Mouse (Mus musculus) Patski (cell line): Measurements from ENCODE around the gene Plaur. TPM values are rescaled to one million over a fixed set of nuclear protein-coding genes. Genes with fewer than 3 reads are reported as not detected.
"Not testable (repeated sequence)": the region's sequence is repeated elsewhere in the genome, so short reads cannot be mapped to it uniquely, and the experiment has no call there.

Experiments
- ATAC-seq: fragments of 100-300 bp; one replicate; pipeline ENCODE4 v1.8.0; 2021
- CTCF ChIA-PET: fragments of 350-600 bp; sonication (Branson Sonifier 250); formaldehyde crosslinking; loops from one replicate; lab custom pipeline; 2022; ENCODE audit warnings: inconsistent platforms; lab: Charles Lee
- POLR2A ChIA-PET: fragments of 350-600 bp; sonication (Branson Sonifier 250); formaldehyde crosslinking; loops from one replicate; lab custom pipeline; 2022; ENCODE audit warnings: antibody characterized with exemption, inconsistent platforms; lab: Charles Lee
- DNase-seq: peaks from one replicate; pipeline ENCODE4 v3.0.0-alpha.2; 2011; ENCODE audit warnings: low read depth, low spot score
- H3K27me3 ChIP-seq: fragments of 371-371 bp; one replicate; pipeline ENCODE4 v1.5.1; 2021
- CTCF ChIP-seq: fragments of 100-300 bp; IDR thresholded peaks from one replicate; pipeline ENCODE4 v1.5.1; 2021
- in situ Hi-C: fragments of 300-500 bp; cut with MboI; formaldehyde crosslinking; loops from 3 replicates; pipeline ENCODE4 v1.11.1; 2018; ENCODE audit warnings: low pct_unique_long_range_greater_than_20kb, mixed read lengths
- polyA plus RNA-seq: library from polyadenylated mRNA; unstranded; gene quantifications from one replicate; pipeline ENCODE4 v1.2.3, GENCODE M21; 2021

Plaur gene
- polyA plus RNA-seq, 1 experiment from 2014 or later: 87.9 TPM

- ChIA-PET CTCF (interaction anchor here (1.5 kb wide), 1 partner anchor 9 kb away, joined by 4 read pairs; no protein-coding TSS in a partner anchor), POLR2A (interaction anchor here (1.1 kb wide), 1 partner anchor 55 kb away, joined by 3 read pairs; no protein-coding TSS in a partner anchor)
- TF ChIP-seq CTCF: no peak
- in situ Hi-C loops: no loop called here
- no peak for DNase-seq
- no peaks in the 10 kb centered on the region for H3K27me3 ChIP-seq
- ATAC-seq: no peak
These were observed 20.1 kb downstream of the Plaur start for GRCm38 (mm10) chr7:24482208-24483020.

DNA sequence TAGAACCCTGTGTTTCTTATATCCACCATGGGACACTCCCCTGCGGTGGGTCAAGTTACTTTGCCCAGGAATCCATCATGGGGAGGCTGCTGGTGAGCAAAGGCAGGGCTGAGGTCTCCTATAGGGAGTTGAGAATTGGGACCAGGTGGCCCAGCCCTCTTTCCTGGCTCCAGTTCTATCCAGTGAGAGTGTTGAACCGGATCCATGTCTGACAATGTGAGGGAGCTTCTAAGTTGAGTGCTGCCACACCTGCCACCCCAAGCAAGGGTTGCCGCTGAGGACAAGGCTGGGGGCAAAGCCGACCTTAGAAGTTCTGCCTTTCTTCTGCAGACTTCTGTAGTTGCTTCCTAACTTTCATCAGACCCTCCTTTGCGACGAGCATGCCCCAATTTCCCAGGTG, 21.0 kb downstream of the Plaur start:
- in situ Hi-C loops, H3K27me3 ChIP-seq, ATAC-seq, DNase-seq: not testable (repeated sequence)
- POLR2A ChIA-PET: interaction anchor here (1.3 kb wide), 1 partner anchor 24 kb away, joined by 3 read pairs; the partner anchor contains the start of gene Zfp428
- CTCF ChIA-PET: interaction anchor here (0.9 kb wide), 1 partner anchor 41 kb away, joined by 4 read pairs; no protein-coding TSS in a partner anchor

DNA sequence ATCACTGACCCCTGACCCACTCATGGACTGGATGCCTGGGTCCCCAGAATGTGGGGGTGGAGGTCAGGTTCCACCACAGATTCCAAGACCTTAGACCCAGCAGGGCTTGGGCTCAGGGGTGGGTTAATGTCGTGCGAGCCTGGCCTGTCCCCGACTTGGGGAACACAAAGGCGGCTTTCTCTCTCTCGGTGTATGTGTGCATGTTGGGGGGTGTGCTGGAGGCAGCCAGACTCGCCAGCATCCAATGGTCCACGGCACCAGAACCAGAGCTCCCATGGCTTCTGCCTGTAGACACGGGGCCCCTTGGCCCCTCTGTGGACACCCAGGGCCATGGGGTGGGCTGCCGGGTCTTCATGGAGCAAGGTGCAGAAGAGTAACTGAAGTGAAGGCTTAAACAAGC, 23.2 kb downstream of the Plaur start:
- ChIA-PET CTCF (interaction anchor here (1.9 kb wide), 1 partner anchor 12 kb away, joined by 7 read pairs; no protein-coding TSS in a partner anchor), POLR2A (no interaction called here)
- H3K27me3 ChIP-seq: no peaks in the 10 kb centered on the region
- no peak for DNase-seq
- no peak for ATAC-seq
- in situ Hi-C loops: no loop called here
- TF ChIP-seq CTCF: no peak

DNA sequence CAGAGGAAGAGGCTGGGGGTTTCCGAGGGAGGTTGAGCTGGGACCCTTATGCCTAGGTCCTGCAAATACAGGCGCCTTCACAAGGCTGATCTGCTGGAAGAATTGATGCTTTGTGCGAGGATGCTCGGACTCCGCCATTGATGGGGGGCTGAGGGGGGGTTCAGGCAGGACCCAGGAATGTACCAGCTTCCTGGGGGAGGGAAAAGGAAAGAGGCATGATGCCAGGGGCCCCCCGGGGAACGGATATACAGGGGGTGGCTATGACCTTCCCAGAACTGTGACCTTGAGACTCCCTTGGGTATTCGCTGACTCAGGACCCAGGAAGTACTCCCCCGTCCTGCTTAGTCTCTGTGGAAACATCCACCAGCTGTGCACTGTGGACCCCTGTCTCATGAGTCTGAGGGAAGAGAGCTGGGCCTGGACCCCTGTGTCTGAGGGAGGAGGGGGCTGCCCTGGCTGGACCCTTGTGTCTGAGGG, 24.4 kb downstream of the Plaur start:
- H3K27me3 ChIP-seq: no peaks in the 10 kb centered on the region
- POLR2A ChIA-PET: no interaction called here
- DNase-seq (no peak), ATAC-seq (no peak)
- TF ChIP-seq CTCF: no peak
- in situ Hi-C loops: no loop called here
- CTCF ChIA-PET: interaction anchor here (0.7 to 0.8 kb wide), 2 partner anchors 13 to 79 kb away, joined by 3 to 5 read pairs; no protein-coding TSS in a partner anchor

DNA sequence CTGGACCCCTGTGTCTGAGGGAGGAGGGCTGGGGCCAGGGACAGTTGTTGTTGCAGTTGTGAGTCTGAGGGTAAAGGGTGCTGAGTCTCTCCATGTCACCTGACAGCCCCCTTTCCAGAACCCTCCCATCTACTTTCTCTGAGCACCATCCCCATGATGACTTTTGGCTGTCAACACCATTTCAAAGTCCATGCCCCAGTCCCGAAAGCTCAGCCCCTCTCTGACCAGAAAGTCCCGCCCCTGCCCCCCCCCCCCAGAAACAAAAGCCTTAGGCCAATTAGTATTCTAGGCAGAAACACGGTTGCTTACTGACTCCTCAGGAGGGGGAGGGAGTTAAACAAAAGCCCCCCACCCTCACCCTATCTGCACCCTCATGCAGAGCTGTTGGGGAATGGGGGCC, 25.1 kb downstream of the Plaur start:
- no peak for DNase-seq
- POLR2A ChIA-PET: no interaction called here
- no peak for TF ChIP-seq CTCF
- ATAC-seq: no peak
- CTCF ChIA-PET: interaction anchor here (0.8 to 1.3 kb wide), 2 partner anchors 11 to 78 kb away, joined by 3 to 4 read pairs; no protein-coding TSS in a partner anchor
- H3K27me3 ChIP-seq: no peaks in the 10 kb centered on the region
- in situ Hi-C loops: no loop called here

- ChIA-PET POLR2A (interaction anchor here (0.6 kb wide), 1 partner anchor 313 kb away, joined by 4 read pairs; the partner anchor contains the start of gene Zfp114), CTCF (interaction anchor here (1.3 kb wide), 1 partner anchor 10 kb away, joined by 4 read pairs; no protein-coding TSS in a partner anchor)
- DNase-seq: no peak
- no peak for ATAC-seq
- no peak for TF ChIP-seq CTCF
- in situ Hi-C loops: no loop called here
- H3K27me3 ChIP-seq: no peaks in the 10 kb centered on the region
These were observed 26.0 kb downstream of the Plaur start for GRCm38 (mm10) chr7:24488303-24488702.

DNA sequence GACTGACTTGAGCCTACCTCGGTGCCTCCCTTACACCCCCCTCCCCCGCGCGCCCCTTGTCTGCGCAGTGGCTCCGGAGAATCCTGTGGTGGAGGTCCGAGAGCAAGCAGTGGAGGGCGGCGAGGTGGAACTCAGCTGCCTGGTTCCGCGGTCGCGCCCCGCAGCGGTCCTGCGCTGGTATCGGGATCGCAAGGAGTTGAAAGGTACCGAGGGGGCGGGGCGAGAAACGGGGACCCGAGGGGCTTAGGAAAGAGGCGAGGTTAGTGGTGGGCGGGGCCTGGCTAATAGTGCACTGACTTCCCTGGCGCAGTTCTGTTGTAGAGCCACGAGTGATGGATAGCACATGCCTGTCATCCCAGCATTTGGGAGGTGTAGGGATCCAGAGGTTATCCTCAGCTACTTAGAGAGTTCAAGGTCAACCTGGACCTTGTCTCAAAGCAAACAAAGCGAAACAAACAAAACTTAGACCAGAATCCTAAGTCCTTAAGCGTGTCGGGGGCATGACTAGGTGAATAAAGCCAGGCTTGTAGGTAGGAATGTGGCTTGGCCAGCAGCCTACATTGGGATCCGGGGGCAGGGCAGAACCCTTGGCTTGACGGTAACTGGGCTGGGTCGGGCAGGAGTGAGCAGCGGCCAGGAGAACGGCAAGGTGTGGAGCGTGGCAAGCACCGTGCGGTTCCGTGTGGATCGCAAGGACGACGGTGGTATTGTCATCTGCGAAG, 37.7 kb downstream of the Plaur start:
- ChIA-PET POLR2A (no interaction called here), CTCF (interaction anchor here (0.8 to 1.9 kb wide), 2 partner anchors 26 kb away, joined by 3 to 9 read pairs; no protein-coding TSS in a partner anchor)
- in situ Hi-C loops: no loop called here
- DNase-seq (no peak), ATAC-seq (no peak)
- TF ChIP-seq CTCF: no peak
- no peaks in the 10 kb centered on the region for H3K27me3 ChIP-seq

GRCm38 (mm10) chr7:24500929-24501328, 38.6 kb downstream of the Plaur start:
- H3K27me3 ChIP-seq: no peaks in the 10 kb centered on the region
- in situ Hi-C loops: no loop called here
- no peak for ATAC-seq
- no peak for TF ChIP-seq CTCF
- CTCF ChIA-PET: interaction anchor here (0.7 to 1.9 kb wide), 3 partner anchors 17 to 165 kb away, joined by 3 to 9 read pairs (median 3); no protein-coding TSS in a partner anchor
- DNase-seq: no peak
- POLR2A ChIA-PET: no interaction called here

GRCm38 (mm10) chr7:24501492-24501891, 39.2 kb downstream of the Plaur start:
- TF ChIP-seq CTCF: no peak
- H3K27me3 ChIP-seq: no peaks in the 10 kb centered on the region
- ATAC-seq (no peak), DNase-seq (no peak)
- CTCF ChIA-PET: interaction anchor here (0.7 to 1.9 kb wide), 3 partner anchors 17 to 166 kb away, joined by 3 to 9 read pairs (median 3); no protein-coding TSS in a partner anchor
- in situ Hi-C loops: no loop called here
- POLR2A ChIA-PET: interaction anchor here (0.7 kb wide), 1 partner anchor 12 kb away, joined by 3 read pairs; no protein-coding TSS in a partner anchor

DNA sequence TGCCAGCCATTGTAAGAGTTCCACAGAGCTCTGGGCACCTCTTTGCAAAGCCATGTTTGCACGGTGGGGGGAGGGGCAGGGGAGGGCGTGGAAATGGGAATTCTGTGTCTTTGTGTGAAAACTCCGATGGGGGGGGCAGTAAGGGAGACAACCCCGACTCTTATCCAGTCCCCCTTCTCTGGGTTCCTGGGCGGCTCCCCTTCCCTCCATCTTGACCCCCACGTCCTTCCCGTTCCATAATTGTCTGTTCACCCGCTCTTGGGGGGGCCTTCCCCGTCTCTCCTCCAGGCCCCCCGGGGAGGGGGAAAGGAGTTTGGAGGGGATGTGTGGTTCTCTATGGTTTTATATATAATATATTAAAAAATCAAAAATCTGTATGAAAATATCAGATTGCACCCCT, 41.7 kb downstream of the Plaur start:
- CTCF ChIA-PET: no interaction called here
- TF ChIP-seq CTCF: no peak
- ATAC-seq (no peak), DNase-seq (no peak)
- in situ Hi-C loops: no loop called here
- POLR2A ChIA-PET: no interaction called here
- no peaks in the 10 kb centered on the region for H3K27me3 ChIP-seq
